Mouse (Mus musculus): ENCODE data around the gene Gm20854.
"Not testable (repeated sequence)": the region's sequence is repeated elsewhere in the genome, so short reads cannot be mapped to it uniquely, and the experiment has no call there.

Gm20854 gene

GRCm38 (mm10) chrY:85530808-85531207 lies at the start of gene Gm20854:
Gm20854 (minus strand) TSS chrY:85530908.
- in situ Hi-C loops (cut with MboI; ENCODE audit: low sequenced_read_pairs) = not testable (repeated sequence)

Data from CH12F3 (cell line).